Mouse (Mus musculus): ENCODE data around the gene Tcf7l1. TPM values are rescaled to one million over a fixed set of nuclear protein-coding genes. Genes with fewer than 3 reads are reported as not detected.

The Tcf7l1 gene
- polyA plus RNA-seq, 1 experiment from 2014 or later = 23.7 TPM

GRCm38 (mm10) chr6:72754215-72754614, 34.8 kb downstream of the Tcf7l1 start:
- H3K36me3 ChIP-seq = no peaks in the 10 kb centered on the region
- H3K4me1 ChIP-seq = peaks cover 19% of the 10 kb centered on the region
- H3K27ac ChIP-seq = no peak overlapping the region
- no peak overlapping the region for H3K4me2 ChIP-seq
- H3K4me3 ChIP-seq (replicated peaks) = no peak overlapping the region
- no peak for ATAC-seq (ENCODE audit: insufficient read depth, low FRiP score, low read depth)
- no peak overlapping the region for H3K9ac ChIP-seq
- H3K27me3 ChIP-seq (replicated peaks) = no peaks in the 10 kb centered on the region
- no peaks in the 10 kb centered on the region for H3K9me3 ChIP-seq
- WGBS = 42% methylated on average over 9 of the region's 9 CpGs

- no peak overlapping the region for H3K27ac ChIP-seq
- WGBS = 85% methylated on average over 8 of the region's 8 CpGs
Measured at GRCm38 (mm10) chr6:72753782-72754181, 35.3 kb downstream of the Tcf7l1 start.

GRCm38 (mm10) chr6:72752824-72753223, 36.2 kb downstream of the Tcf7l1 start:
- H3K36me3 ChIP-seq = no peaks in the 10 kb centered on the region
- H3K9ac ChIP-seq = no peak overlapping the region
- H3K27ac ChIP-seq = no peak overlapping the region
- H3K4me3 ChIP-seq (replicated peaks) = no peak overlapping the region
- H3K27me3 ChIP-seq (replicated peaks) = no peaks in the 10 kb centered on the region
- H3K4me2 ChIP-seq = no peak overlapping the region
- WGBS = 77% methylated on average over 15 of the region's 15 CpGs
- peaks cover 33% of the 10 kb centered on the region for H3K4me1 ChIP-seq
- ATAC-seq (ENCODE audit: insufficient read depth, low FRiP score, low read depth) = no peak
- H3K9me3 ChIP-seq = no peaks in the 10 kb centered on the region

More at GRCm38 (mm10) chr6:72753782-72754181, 35.3 kb downstream of the Tcf7l1 start:
- no peak for ATAC-seq (ENCODE audit: insufficient read depth, low FRiP score, low read depth)
- no peak overlapping the region for H3K9ac ChIP-seq
- H3K4me3 ChIP-seq (replicated peaks) = no peak overlapping the region
- H3K4me2 ChIP-seq = no peak overlapping the region
- H3K36me3 ChIP-seq = no peaks in the 10 kb centered on the region
- no peaks in the 10 kb centered on the region for H3K9me3 ChIP-seq
- H3K27me3 ChIP-seq (replicated peaks) = no peaks in the 10 kb centered on the region
- peaks cover 23% of the 10 kb centered on the region for H3K4me1 ChIP-seq

GRCm38 (mm10) chr6:72751210-72751609, 37.8 kb downstream of the Tcf7l1 start:
- Histone ChIP-seq H3K9me3 (no peaks in the 10 kb centered on the region), H3K9ac (no peak overlapping the region), H3K4me2 (no peak overlapping the region), H3K4me1 (peaks cover 41% of the 10 kb centered on the region), H3K27ac (no peak overlapping the region), H3K4me3 (replicated peaks) (no peak overlapping the region), H3K36me3 (no peaks in the 10 kb centered on the region), H3K27me3 (replicated peaks) (no peaks in the 10 kb centered on the region)
- ATAC-seq (ENCODE audit: insufficient read depth, low FRiP score, low read depth) = no peak
- 69% methylated on average over 1 of the region's 1 CpGs for WGBS

GRCm38 (mm10) chr6:72748882-72749437, 40.1 kb downstream of the Tcf7l1 start:
- H3K27me3 ChIP-seq (replicated peaks) = no peaks in the 10 kb centered on the region
- peaks cover 50% of the 10 kb centered on the region for H3K4me1 ChIP-seq
- 22% methylated on average over 5 of the region's 5 CpGs for WGBS
- no peak overlapping the region for H3K9ac ChIP-seq
- H3K4me3 ChIP-seq (replicated peaks) = no peak overlapping the region
- H3K9me3 ChIP-seq = no peaks in the 10 kb centered on the region
- peak overlapping the region; percentile 48; the same call in 1 of the 2 replicates for H3K27ac ChIP-seq
- H3K36me3 ChIP-seq = no peaks in the 10 kb centered on the region
- no peak overlapping the region for H3K4me2 ChIP-seq
- no peak for ATAC-seq (ENCODE audit: insufficient read depth, low FRiP score, low read depth)

- Histone ChIP-seq H3K4me1 (peaks cover 56% of the 10 kb centered on the region), H3K36me3 (no peaks in the 10 kb centered on the region), H3K9ac (no peak overlapping the region), H3K27me3 (replicated peaks) (no peaks in the 10 kb centered on the region), H3K27ac (peak overlapping the region; percentile 48), H3K9me3 (no peaks in the 10 kb centered on the region), H3K4me2 (0 out of 2 replicates have a peak overlapping the region, but pooled peaks have one; percentile 10), H3K4me3 (replicated peaks) (no peak overlapping the region)
- no peak for ATAC-seq (ENCODE audit: insufficient read depth, low FRiP score, low read depth)
- 10% methylated on average over 2 of the region's 2 CpGs for WGBS
Measured at GRCm38 (mm10) chr6:72748421-72748820, 40.6 kb downstream of the Tcf7l1 start.

- Histone ChIP-seq H3K4me3 (replicated peaks) (no peak overlapping the region), H3K9me3 (no peaks in the 10 kb centered on the region), H3K4me2 (peak overlapping the region; percentile 10; the same call in 1 of the 2 replicates), H3K27me3 (replicated peaks) (no peaks in the 10 kb centered on the region), H3K36me3 (no peaks in the 10 kb centered on the region), H3K27ac (peak overlapping the region; percentile 48), H3K9ac (no peak overlapping the region), H3K4me1 (peaks cover 59% of the 10 kb centered on the region)
- no peak for ATAC-seq (ENCODE audit: insufficient read depth, low FRiP score, low read depth)
- WGBS = 44% methylated on average over 11 of the region's 11 CpGs
Measured at GRCm38 (mm10) chr6:72747814-72748213, 41.2 kb downstream of the Tcf7l1 start.

GRCm38 (mm10) chr6:72747156-72747555, 41.9 kb downstream of the Tcf7l1 start:
- peak overlapping the region; percentile 32; the same call in 1 of the 2 replicates for H3K27ac ChIP-seq
- WGBS = 23% methylated on average over 4 of the region's 4 CpGs

GRCm38 (mm10) chr6:72745781-72746180, 43.3 kb downstream of the Tcf7l1 start:
- Histone ChIP-seq H3K27me3 (replicated peaks) (no peaks in the 10 kb centered on the region), H3K36me3 (no peaks in the 10 kb centered on the region), H3K4me3 (replicated peaks) (no peak overlapping the region), H3K4me2 (no peak overlapping the region), H3K9me3 (no peaks in the 10 kb centered on the region), H3K4me1 (peaks cover 70% of the 10 kb centered on the region), H3K9ac (no peak overlapping the region), H3K27ac (no peak overlapping the region)
- no peak for ATAC-seq (ENCODE audit: insufficient read depth, low FRiP score, low read depth)
- 46% methylated on average over 12 of the region's 12 CpGs for WGBS

More at GRCm38 (mm10) chr6:72747156-72747555, 41.9 kb downstream of the Tcf7l1 start:
- no peak overlapping the region for H3K4me2 ChIP-seq
- H3K4me1 ChIP-seq = peaks cover 66% of the 10 kb centered on the region
- H3K9ac ChIP-seq = no peak overlapping the region
- H3K27me3 ChIP-seq (replicated peaks) = no peaks in the 10 kb centered on the region
- H3K4me3 ChIP-seq (replicated peaks) = no peak overlapping the region
- no peak for ATAC-seq (ENCODE audit: insufficient read depth, low FRiP score, low read depth)
- no peaks in the 10 kb centered on the region for H3K9me3 ChIP-seq
- no peaks in the 10 kb centered on the region for H3K36me3 ChIP-seq

GRCm38 (mm10) chr6:72744144-72744800, 44.8 kb downstream of the Tcf7l1 start:
- no peaks in the 10 kb centered on the region for H3K36me3 ChIP-seq
- peaks cover 74% of the 10 kb centered on the region for H3K4me1 ChIP-seq
- 49% methylated on average over 10 of the region's 10 CpGs for WGBS
- H3K9ac ChIP-seq = no peak overlapping the region
- H3K27ac ChIP-seq = peak overlapping the region; percentile 18; the same call in 1 of the 2 replicates
- no peaks in the 10 kb centered on the region for H3K9me3 ChIP-seq
- no peak overlapping the region for H3K4me3 ChIP-seq (replicated peaks)
- no peak for ATAC-seq (ENCODE audit: insufficient read depth, low FRiP score, low read depth)
- no peak overlapping the region for H3K4me2 ChIP-seq
- H3K27me3 ChIP-seq (replicated peaks) = no peaks in the 10 kb centered on the region

- no peak for ATAC-seq (ENCODE audit: insufficient read depth, low FRiP score, low read depth)
- H3K4me1 ChIP-seq = peaks cover 67% of the 10 kb centered on the region
Measured at GRCm38 (mm10) chr6:72743624-72744041, 45.4 kb downstream of the Tcf7l1 start.

GRCm38 (mm10) chr6:72742331-72742730, 46.7 kb downstream of the Tcf7l1 start:
- H3K27me3 ChIP-seq (replicated peaks) = no peaks in the 10 kb centered on the region
- no peak for ATAC-seq (ENCODE audit: insufficient read depth, low FRiP score, low read depth)
- peaks cover 4% of the 10 kb centered on the region; the same call in 1 of the 2 replicates for H3K36me3 ChIP-seq

More at GRCm38 (mm10) chr6:72743624-72744041, 45.4 kb downstream of the Tcf7l1 start:
- Histone ChIP-seq H3K9ac (no peak overlapping the region), H3K36me3 (peaks cover 1% of the 10 kb centered on the region; the same call in 1 of the 2 replicates), H3K27me3 (replicated peaks) (no peaks in the 10 kb centered on the region), H3K9me3 (no peaks in the 10 kb centered on the region), H3K27ac (no peak overlapping the region), H3K4me2 (no peak overlapping the region), H3K4me3 (replicated peaks) (no peak overlapping the region)
- WGBS = 48% methylated on average over 3 of the region's 3 CpGs

More at GRCm38 (mm10) chr6:72742331-72742730, 46.7 kb downstream of the Tcf7l1 start:
- peaks cover 60% of the 10 kb centered on the region for H3K4me1 ChIP-seq
- 61% methylated on average over 7 of the region's 7 CpGs for WGBS
- H3K27ac ChIP-seq = no peak overlapping the region; the same call in 1 of the 2 replicates
- no peak overlapping the region for H3K4me3 ChIP-seq (replicated peaks)
- H3K9me3 ChIP-seq = no peaks in the 10 kb centered on the region
- no peak overlapping the region for H3K9ac ChIP-seq
- H3K4me2 ChIP-seq = no peak overlapping the region

Measured in stomach, embryonic 15.5 days (tissue).